Mouse (Mus musculus): ENCODE data around the gene Spock1. TPM values are rescaled to one million over a fixed set of nuclear protein-coding genes. Genes with fewer than 3 reads are reported as not detected.

The Spock1 gene
- polyA plus RNA-seq, 1 experiment from 2014 or later, result not detected

DNA sequence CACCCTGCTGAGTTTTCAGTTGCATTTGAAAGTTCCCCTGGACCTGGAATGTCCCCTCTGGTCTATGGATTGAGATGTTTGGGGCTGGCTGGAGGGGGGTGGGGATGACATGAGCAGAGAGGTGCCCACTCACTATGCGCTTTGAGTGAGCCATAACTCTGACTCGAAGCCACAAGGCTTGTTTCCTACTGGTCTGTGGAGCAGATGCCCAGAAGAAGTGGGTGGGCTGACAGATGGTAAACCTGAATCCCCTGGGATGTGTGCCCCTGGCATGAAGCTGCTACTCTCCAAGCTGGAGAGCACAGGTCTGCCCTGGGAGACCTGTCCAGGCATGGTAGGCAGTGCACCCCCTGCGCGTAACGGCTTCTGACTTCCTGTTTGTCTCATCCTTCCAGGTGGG is 147.0 kb downstream of the Spock1 start:
- Histone ChIP-seq H3K4me3 (ENCODE audit: low read depth, low read length) (no peak overlapping the region), H3K27ac (ENCODE audit: low read depth) (no peak overlapping the region), H3K36me3 (ENCODE audit: insufficient read depth) (no peaks in the 10 kb centered on the region), H3K27me3 (ENCODE audit: insufficient read depth, low read length) (no peaks in the 10 kb centered on the region), H3K9me3 (ENCODE audit: low read depth, low read length) (no peaks in the 10 kb centered on the region), H3K9ac (no peak overlapping the region; the same call in 1 of the 2 replicates), H3K4me1 (ENCODE audit: insufficient read depth) (no peaks in the 10 kb centered on the region), H3K4me2 (no peak overlapping the region)
- DNase-seq (no peak), ATAC-seq (ENCODE audit: insufficient read depth) (no peak)
- TF ChIP-seq CTCF (IDR thresholded peaks at IDR 0.05; ENCODE audit: low read depth), result no peak
- WGBS, result 94% methylated on average over 5 of the region's 5 CpGs

DNA sequence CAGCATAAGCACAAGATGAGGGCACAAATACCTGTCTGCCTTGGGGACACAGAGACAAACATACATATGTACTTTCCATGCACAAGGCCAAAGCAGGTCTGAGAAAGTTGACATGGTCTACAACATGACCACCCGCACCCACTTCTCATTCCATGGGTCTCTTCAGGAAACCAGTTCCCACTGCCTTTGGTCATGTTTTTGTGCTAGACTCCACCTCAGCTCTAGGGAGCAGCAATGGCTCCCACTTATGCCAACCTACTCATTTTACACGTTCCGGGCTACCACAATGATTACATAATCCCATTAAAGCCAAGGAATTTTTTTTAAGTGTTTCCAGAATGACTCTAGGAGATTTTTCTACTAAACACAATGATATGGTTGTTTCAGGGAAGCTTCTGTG is 147.5 kb downstream of the Spock1 start:
- WGBS, result 78% methylated on average over 3 of the region's 3 CpGs
- H3K4me2 ChIP-seq, result no peak overlapping the region
- no peak overlapping the region for H3K27ac ChIP-seq (ENCODE audit: low read depth)
- H3K9me3 ChIP-seq (ENCODE audit: low read depth, low read length), result no peaks in the 10 kb centered on the region
- H3K9ac ChIP-seq, result no peak overlapping the region
- no peaks in the 10 kb centered on the region for H3K27me3 ChIP-seq (ENCODE audit: insufficient read depth, low read length)
- H3K36me3 ChIP-seq (ENCODE audit: insufficient read depth), result no peaks in the 10 kb centered on the region
- TF ChIP-seq CTCF (IDR thresholded peaks at IDR 0.05; ENCODE audit: low read depth), result no peak
- no peak overlapping the region for H3K4me3 ChIP-seq (ENCODE audit: low read depth, low read length)
- DNase-seq (no peak), ATAC-seq (ENCODE audit: insufficient read depth) (no peak)
- H3K4me1 ChIP-seq (ENCODE audit: insufficient read depth), result no peaks in the 10 kb centered on the region

DNA sequence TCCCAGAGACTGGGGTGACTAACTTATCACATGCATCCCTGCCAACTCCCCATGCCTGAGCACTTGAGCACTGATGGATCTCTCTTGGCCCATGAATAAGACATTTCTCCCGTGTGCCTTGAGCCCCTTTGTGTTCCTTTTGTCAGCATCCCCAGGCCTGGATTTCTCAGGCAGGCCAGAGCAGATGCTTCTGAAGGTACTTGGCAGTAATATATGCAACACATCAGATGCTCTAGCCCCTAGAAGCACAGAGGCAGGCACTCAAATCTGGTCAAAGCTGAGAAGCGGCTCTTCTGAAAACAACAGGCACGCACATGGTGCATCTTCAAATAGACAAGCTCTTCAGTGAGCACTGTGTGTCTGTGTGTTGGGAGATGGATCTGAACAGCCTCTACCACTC is 151.8 kb downstream of the Spock1 start:
- Histone ChIP-seq H3K9me3 (ENCODE audit: low read depth, low read length) (peaks cover 4% of the 10 kb centered on the region; the same call in 1 of the 2 replicates), H3K27ac (ENCODE audit: low read depth) (no peak overlapping the region), H3K9ac (no peak overlapping the region), H3K4me3 (ENCODE audit: low read depth, low read length) (no peak overlapping the region), H3K27me3 (ENCODE audit: insufficient read depth, low read length) (no peaks in the 10 kb centered on the region), H3K4me2 (no peak overlapping the region), H3K36me3 (ENCODE audit: insufficient read depth) (no peaks in the 10 kb centered on the region), H3K4me1 (ENCODE audit: insufficient read depth) (no peaks in the 10 kb centered on the region)
- DNase-seq, result no peak
- TF ChIP-seq CTCF (IDR thresholded peaks at IDR 0.05; ENCODE audit: low read depth), result no peak
- WGBS, result 69% methylated on average over 3 of the region's 3 CpGs
- no peak for ATAC-seq (ENCODE audit: insufficient read depth)

DNA sequence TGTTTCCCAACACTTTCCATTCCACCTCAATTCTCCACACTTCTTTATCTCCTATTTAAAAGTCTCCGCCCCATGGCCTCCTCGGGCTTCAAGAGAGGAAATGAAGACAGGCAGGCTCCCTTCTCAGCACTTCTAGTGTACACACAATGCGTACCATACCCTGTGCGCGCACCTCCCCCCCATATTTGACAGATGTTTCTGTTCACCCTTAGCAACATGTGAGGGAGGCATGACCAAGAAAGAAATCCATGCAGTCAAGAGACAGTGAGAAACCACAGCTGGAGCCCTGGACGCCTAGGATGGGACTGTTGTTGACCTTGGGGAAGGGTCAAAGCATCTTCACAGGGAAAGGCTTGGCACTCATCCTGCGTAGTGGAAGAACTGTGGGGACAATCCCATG is 157.3 kb downstream of the Spock1 start:
- no peak overlapping the region for H3K4me3 ChIP-seq (ENCODE audit: low read depth, low read length)
- ATAC-seq (ENCODE audit: insufficient read depth) (peak; percentile 63), DNase-seq (peak; percentile 64)
- no peak overlapping the region for H3K9ac ChIP-seq
- H3K4me1 ChIP-seq (ENCODE audit: insufficient read depth), result no peaks in the 10 kb centered on the region
- TF ChIP-seq CTCF (IDR thresholded peaks at IDR 0.05; ENCODE audit: low read depth), result no peak
- H3K27me3 ChIP-seq (ENCODE audit: insufficient read depth, low read length), result no peaks in the 10 kb centered on the region
- 26% methylated on average over 7 of the region's 7 CpGs for WGBS
- no peak overlapping the region for H3K27ac ChIP-seq (ENCODE audit: low read depth)
- peaks cover 4% of the 10 kb centered on the region; the same call in 1 of the 2 replicates for H3K9me3 ChIP-seq (ENCODE audit: low read depth, low read length)
- H3K4me2 ChIP-seq, result no peak overlapping the region
- no peaks in the 10 kb centered on the region for H3K36me3 ChIP-seq (ENCODE audit: insufficient read depth)

DNA sequence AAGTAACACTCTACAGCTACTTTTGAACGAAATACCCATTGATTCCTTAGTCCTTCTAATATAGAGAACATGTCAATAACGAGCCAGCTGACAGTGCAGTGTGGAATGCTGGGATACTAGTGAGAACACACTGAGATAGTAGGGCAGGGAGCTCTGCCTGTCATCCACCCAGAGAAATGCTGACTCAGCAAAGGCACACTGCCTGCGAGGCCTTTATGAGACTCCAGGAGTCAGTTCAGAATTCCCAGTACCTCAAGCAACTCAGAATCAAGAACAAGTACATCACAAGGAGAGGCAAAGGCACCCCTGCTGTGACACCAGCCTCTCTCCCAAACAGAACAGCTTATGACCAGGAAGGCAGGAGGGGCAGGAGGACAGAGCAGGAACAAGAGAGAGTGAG is 163.5 kb downstream of the Spock1 start:
- H3K9me3 ChIP-seq (ENCODE audit: low read depth, low read length), result no peaks in the 10 kb centered on the region
- no peak overlapping the region for H3K4me2 ChIP-seq
- H3K27ac ChIP-seq (ENCODE audit: low read depth), result no peak overlapping the region
- ATAC-seq (ENCODE audit: insufficient read depth) (no peak), DNase-seq (no peak)
- TF ChIP-seq CTCF (IDR thresholded peaks at IDR 0.05; ENCODE audit: low read depth), result no peak
- no peaks in the 10 kb centered on the region for H3K27me3 ChIP-seq (ENCODE audit: insufficient read depth, low read length)
- H3K4me1 ChIP-seq (ENCODE audit: insufficient read depth), result no peaks in the 10 kb centered on the region
- no peak overlapping the region for H3K9ac ChIP-seq
- 64% methylated on average over 3 of the region's 3 CpGs for WGBS
- no peaks in the 10 kb centered on the region for H3K36me3 ChIP-seq (ENCODE audit: insufficient read depth)
- no peak overlapping the region for H3K4me3 ChIP-seq (ENCODE audit: low read depth, low read length)

DNA sequence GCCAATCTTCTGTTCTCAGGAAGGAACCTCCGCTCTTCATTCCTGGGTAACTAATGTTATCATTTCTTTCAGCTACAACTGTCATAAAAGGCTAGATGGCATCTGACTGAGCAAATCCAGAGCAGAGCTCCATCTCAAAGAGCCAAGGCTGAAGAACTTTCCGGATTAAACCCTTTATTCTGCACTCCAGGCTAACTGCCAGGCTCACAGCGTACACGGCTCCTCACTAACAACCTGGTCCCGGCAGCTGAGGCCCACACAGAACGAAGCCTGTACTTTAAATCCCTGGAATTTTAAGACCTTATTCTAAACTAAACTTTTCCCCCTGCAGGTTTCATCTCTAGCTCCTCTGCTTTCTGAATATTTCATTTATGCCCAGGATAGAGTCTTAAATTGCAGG is 166.9 kb downstream of the Spock1 start:
- DNase-seq (no peak), ATAC-seq (ENCODE audit: insufficient read depth) (no peak)
- H3K4me3 ChIP-seq (ENCODE audit: low read depth, low read length), result no peak overlapping the region
- no peaks in the 10 kb centered on the region for H3K27me3 ChIP-seq (ENCODE audit: insufficient read depth, low read length)
- H3K9ac ChIP-seq, result no peak overlapping the region
- H3K36me3 ChIP-seq (ENCODE audit: insufficient read depth), result no peaks in the 10 kb centered on the region
- H3K9me3 ChIP-seq (ENCODE audit: low read depth, low read length), result no peaks in the 10 kb centered on the region
- no peak for TF ChIP-seq CTCF (IDR thresholded peaks at IDR 0.05; ENCODE audit: low read depth)
- no peak overlapping the region for H3K4me2 ChIP-seq
- H3K4me1 ChIP-seq (ENCODE audit: insufficient read depth), result no peaks in the 10 kb centered on the region
- WGBS, result 70% methylated on average over 6 of the region's 6 CpGs
- no peak overlapping the region for H3K27ac ChIP-seq (ENCODE audit: low read depth)

DNA sequence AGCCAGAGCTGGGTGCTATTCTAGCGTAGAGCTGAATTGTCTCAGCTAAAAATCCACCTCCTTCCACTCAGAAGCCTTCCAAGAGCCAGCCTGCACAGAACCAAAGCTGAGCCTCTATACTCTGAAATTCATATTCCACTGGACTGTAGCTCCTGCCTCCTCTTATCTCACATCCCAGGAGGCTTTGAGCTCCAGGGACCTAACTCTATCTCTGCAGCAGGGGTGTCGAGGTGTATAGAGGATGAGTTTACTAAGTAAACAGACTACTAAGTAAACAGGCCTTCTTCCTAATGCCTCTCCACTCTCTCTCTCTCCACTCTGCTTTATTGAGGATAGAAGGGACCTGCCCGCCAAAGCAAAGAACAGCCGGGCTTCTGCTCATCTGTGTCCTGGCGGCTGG is 167.7 kb downstream of the Spock1 start:
- Histone ChIP-seq H3K4me2 (no peak overlapping the region), H3K4me1 (ENCODE audit: insufficient read depth) (no peaks in the 10 kb centered on the region), H3K27me3 (ENCODE audit: insufficient read depth, low read length) (no peaks in the 10 kb centered on the region), H3K36me3 (ENCODE audit: insufficient read depth) (no peaks in the 10 kb centered on the region), H3K9ac (no peak overlapping the region), H3K27ac (ENCODE audit: low read depth) (no peak overlapping the region), H3K9me3 (ENCODE audit: low read depth, low read length) (no peaks in the 10 kb centered on the region), H3K4me3 (ENCODE audit: low read depth, low read length) (no peak overlapping the region)
- no peak for ATAC-seq (ENCODE audit: insufficient read depth)
- no peak for DNase-seq
- TF ChIP-seq CTCF (IDR thresholded peaks at IDR 0.05; ENCODE audit: low read depth), result no peak
- 36% methylated on average over 5 of the region's 5 CpGs for WGBS

DNA sequence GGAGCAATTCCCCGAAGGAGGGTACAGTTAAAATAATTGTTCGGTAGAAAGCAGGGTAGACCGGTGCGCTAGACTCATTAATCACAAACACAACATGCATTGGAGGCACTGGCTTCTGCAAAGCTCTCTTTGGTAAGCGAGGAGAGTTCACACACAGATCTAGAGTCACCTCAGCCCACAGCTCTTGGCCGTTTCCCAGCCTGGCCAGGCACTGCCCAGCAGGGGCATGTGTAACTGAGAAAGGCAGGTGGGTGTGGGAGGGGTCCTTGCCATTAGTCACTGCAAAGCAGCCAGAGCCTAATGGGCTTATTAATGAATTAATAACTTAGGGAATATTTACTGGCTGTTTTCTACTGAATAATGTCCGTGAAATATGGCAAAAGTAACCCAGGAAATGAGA is 172.1 kb downstream of the Spock1 start:
- whole genome bisulfite sequencing, result 71% methylated on average over 7 of the region's 7 CpGs
- Histone ChIP-seq H3K4me3 (ENCODE audit: low read depth, low read length) (no peak overlapping the region), H3K9ac (no peak overlapping the region), H3K4me1 (ENCODE audit: insufficient read depth) (no peaks in the 10 kb centered on the region), H3K27ac (ENCODE audit: low read depth) (no peak overlapping the region), H3K9me3 (ENCODE audit: low read depth, low read length) (no peaks in the 10 kb centered on the region), H3K4me2 (no peak overlapping the region), H3K27me3 (ENCODE audit: insufficient read depth, low read length) (no peaks in the 10 kb centered on the region), H3K36me3 (ENCODE audit: insufficient read depth) (no peaks in the 10 kb centered on the region)
- no peak for DNase-seq
- no peak for ATAC-seq (ENCODE audit: insufficient read depth)
- TF ChIP-seq CTCF (IDR thresholded peaks at IDR 0.05; ENCODE audit: low read depth), result no peak
